Mouse (Mus musculus) hindbrain, embryonic 16.5 days (tissue): ENCODE data around the gene Ttll12. TPM values are rescaled to one million over a fixed set of nuclear protein-coding genes. Genes with fewer than 3 reads are reported as not detected.

Experiments used
- ATAC-seq: fragments of 200-750 bp; cut with Nextera tagmentation; 2 replicates; pipeline ENCODE4 v1.8.0; 2017; ENCODE audit warnings: moderate TSS enrichment, moderate library complexity
- H3K27ac ChIP-seq: fragments of 300-500 bp; sonication (generic); 2 replicates; pipeline ENCODE4 v1.5.1; 2014; ENCODE audit warnings: low read depth, mild to moderate bottlenecking, control low read depth, low read length, moderate library complexity
- H3K27me3 ChIP-seq: fragments of 300-500 bp; sonication (generic); replicated peaks from 2 replicates; pipeline ENCODE4 v1.6.1; 2014; ENCODE audit warnings: low read length; ENCODE audit not compliant: control insufficient read depth, insufficient read depth
- H3K36me3 ChIP-seq: fragments of 300-500 bp; sonication (generic); 2 replicates; pipeline ENCODE4 v1.6.1; 2014; ENCODE audit warnings: mild to moderate bottlenecking, low read length, moderate library complexity, mixed read lengths; ENCODE audit not compliant: control insufficient read depth, insufficient read depth
- H3K4me1 ChIP-seq: fragments of 300-500 bp; sonication (generic); 2 replicates; pipeline ENCODE4 v1.6.1; 2014; ENCODE audit warnings: low read depth, low read length; ENCODE audit not compliant: control insufficient read depth, insufficient read depth
- H3K4me2 ChIP-seq: fragments of 300-500 bp; sonication (generic); 2 replicates; pipeline ENCODE4 v1.6.1; 2014; ENCODE audit warnings: mild to moderate bottlenecking, low read length, control low read depth, moderate library complexity
- H3K4me3 ChIP-seq: fragments of 300-500 bp; sonication (generic); 2 replicates; pipeline ENCODE4 v1.5.1; 2014; ENCODE audit warnings: mild to moderate bottlenecking, low read length, control low read depth, moderate library complexity
- H3K9ac ChIP-seq: fragments of 300-500 bp; sonication (generic); 2 replicates; pipeline ENCODE4 v1.6.1; 2014; ENCODE audit warnings: low read depth, mild to moderate bottlenecking, control low read depth, low read length, moderate library complexity
- H3K9me3 ChIP-seq: fragments of 300-500 bp; sonication (generic); 2 replicates; pipeline ENCODE4 v1.6.1; 2014; ENCODE audit warnings: mild to moderate bottlenecking, low read length, moderate library complexity; ENCODE audit not compliant: control insufficient read depth
- WGBS: fragments of 180-500 bp; shearing (Covaris S2); extraction: QIAGEN DNeasy Blood & Tissue Kit; methylation state at CpG from one replicate; pipeline ENCODE4 v1.1.7; 2014; 5-methylcytosine and 5-hydroxymethylcytosine counted together
- polyA plus RNA-seq: library from polyadenylated mRNA; unstranded; fragments of >200 nt; fragmentation: Nextera tagmentation; extraction: Ambion mirVana; gene quantifications from 2 replicates; pipeline ENCODE4 v1.2.1, GENCODE M21; 2015

The Ttll12 gene
- polyA plus RNA-seq, 1 experiment from 2014 or later, result 42.6 TPM

- Histone ChIP-seq H3K9me3 (peaks cover 3% of the 10 kb centered on the region), H3K36me3 (peaks cover 67% of the 10 kb centered on the region), H3K9ac (no peak overlapping the region), H3K4me1 (no peaks in the 10 kb centered on the region), H3K27ac (no peak overlapping the region), H3K27me3 (no peaks in the 10 kb centered on the region), H3K4me2 (no peak overlapping the region), H3K4me3 (no peak overlapping the region)
- WGBS, result 65% methylated on average over 8 of the region's 8 CpGs
- ATAC-seq, result no peak
Measured at GRCm38 (mm10) chr15:83583419-83584156, 11.4 kb downstream of the Ttll12 start.

GRCm38 (mm10) chr15:83582931-83583330, 12.0 kb downstream of the Ttll12 start:
- no peak overlapping the region for H3K27ac ChIP-seq
- H3K4me1 ChIP-seq, result no peaks in the 10 kb centered on the region
- H3K4me2 ChIP-seq, result no peak overlapping the region
- H3K36me3 ChIP-seq, result peaks cover 67% of the 10 kb centered on the region
- WGBS, result 88% methylated on average over 4 of the region's 4 CpGs
- no peak overlapping the region for H3K9ac ChIP-seq
- H3K9me3 ChIP-seq, result peaks cover 3% of the 10 kb centered on the region
- no peak for ATAC-seq
- H3K4me3 ChIP-seq, result no peak overlapping the region
- no peaks in the 10 kb centered on the region for H3K27me3 ChIP-seq

- Histone ChIP-seq H3K27ac (no peak overlapping the region), H3K9ac (no peak overlapping the region), H3K4me1 (no peaks in the 10 kb centered on the region), H3K9me3 (no peaks in the 10 kb centered on the region), H3K36me3 (peaks cover 43% of the 10 kb centered on the region), H3K4me2 (no peak overlapping the region), H3K4me3 (no peak overlapping the region), H3K27me3 (no peaks in the 10 kb centered on the region)
- 95% methylated on average over 9 of the region's 9 CpGs for WGBS
- no peak for ATAC-seq
Measured at GRCm38 (mm10) chr15:83576651-83577050, 18.3 kb downstream of the Ttll12 start.

GRCm38 (mm10) chr15:83575543-83575942, 19.4 kb downstream of the Ttll12 start:
- Histone ChIP-seq H3K9ac (no peak overlapping the region), H3K27ac (no peak overlapping the region), H3K9me3 (no peaks in the 10 kb centered on the region), H3K4me1 (no peaks in the 10 kb centered on the region), H3K27me3 (no peaks in the 10 kb centered on the region), H3K36me3 (peaks cover 35% of the 10 kb centered on the region), H3K4me3 (no peak overlapping the region), H3K4me2 (no peak overlapping the region)
- 95% methylated on average over 8 of the region's 8 CpGs for WGBS
- ATAC-seq, result no peak

GRCm38 (mm10) chr15:83574731-83575351, 20.1 kb downstream of the Ttll12 start:
- 88% methylated on average over 6 of the region's 6 CpGs for WGBS
- Histone ChIP-seq H3K4me2 (no peak overlapping the region), H3K4me1 (no peaks in the 10 kb centered on the region), H3K27me3 (no peaks in the 10 kb centered on the region), H3K27ac (no peak overlapping the region), H3K4me3 (no peak overlapping the region), H3K9me3 (no peaks in the 10 kb centered on the region), H3K36me3 (peaks cover 30% of the 10 kb centered on the region), H3K9ac (no peak overlapping the region)
- ATAC-seq, result no peak

GRCm38 (mm10) chr15:83573606-83574005, 21.4 kb downstream of the Ttll12 start:
- Histone ChIP-seq H3K27ac (no peak overlapping the region), H3K4me3 (no peak overlapping the region), H3K4me2 (no peak overlapping the region), H3K36me3 (peaks cover 21% of the 10 kb centered on the region), H3K9me3 (no peaks in the 10 kb centered on the region), H3K4me1 (no peaks in the 10 kb centered on the region), H3K27me3 (no peaks in the 10 kb centered on the region), H3K9ac (no peak overlapping the region)
- ATAC-seq, result no peak
- WGBS, result 96% methylated on average over 12 of the region's 12 CpGs

- Histone ChIP-seq H3K4me1 (no peaks in the 10 kb centered on the region), H3K36me3 (peaks cover 16% of the 10 kb centered on the region), H3K27me3 (no peaks in the 10 kb centered on the region), H3K4me3 (no peak overlapping the region), H3K27ac (no peak overlapping the region), H3K9me3 (no peaks in the 10 kb centered on the region), H3K9ac (no peak overlapping the region), H3K4me2 (no peak overlapping the region)
- 84% methylated on average over 4 of the region's 4 CpGs for WGBS
- no peak for ATAC-seq
Measured at GRCm38 (mm10) chr15:83572132-83572531, 22.8 kb downstream of the Ttll12 start.

GRCm38 (mm10) chr15:83571636-83572035, 23.3 kb downstream of the Ttll12 start:
- Histone ChIP-seq H3K4me2 (no peak overlapping the region), H3K4me3 (no peak overlapping the region), H3K4me1 (no peaks in the 10 kb centered on the region), H3K9me3 (no peaks in the 10 kb centered on the region), H3K27ac (no peak overlapping the region), H3K36me3 (peaks cover 15% of the 10 kb centered on the region), H3K27me3 (no peaks in the 10 kb centered on the region), H3K9ac (no peak overlapping the region)
- 91% methylated on average over 5 of the region's 5 CpGs for WGBS
- no peak for ATAC-seq

- no peak overlapping the region for H3K4me2 ChIP-seq
- H3K27ac ChIP-seq, result no peak overlapping the region
- no peak overlapping the region for H3K4me3 ChIP-seq
- H3K4me1 ChIP-seq, result no peaks in the 10 kb centered on the region
- no peaks in the 10 kb centered on the region for H3K9me3 ChIP-seq
- WGBS, result 81% methylated on average over 2 of the region's 2 CpGs
- no peak overlapping the region for H3K9ac ChIP-seq
- H3K27me3 ChIP-seq, result no peaks in the 10 kb centered on the region
- ATAC-seq, result no peak
- H3K36me3 ChIP-seq, result peaks cover 8% of the 10 kb centered on the region
Measured at GRCm38 (mm10) chr15:83570641-83571040, 24.3 kb downstream of the Ttll12 start.
